ENCODE assay signal across 11 mouse cellular contexts in genomic region chr9:87135765-87136558, GRCm38 (mm10). TPM values are rescaled to one million over a fixed set of nuclear protein-coding genes. Genes with fewer than 3 reads are reported as not detected.
DNase-seq lines count a peak whose midpoint lies in the region; ATAC-seq and TF ChIP-seq lines count a peak whose summit lies in the region.
"Had no signal": no experiment of that assay in that cellular context is flagged by ENCODE, and none has a peak within 500 bp of the region (broad histone marks: within the 10 kb centered on the region; RNA-seq: fewer than 3 reads in every experiment).

No protein-coding gene starts in this region.

- H3K9ac ChIP-seq in embryonic facial prominence, embryonic 14.5 days (ENCODE audit: low read depth, low read length): no peak overlapping the region
- H3K9ac ChIP-seq in kidney, embryonic 14.5 days (ENCODE audit: low read depth, low read length): no peak overlapping the region
- no peak overlapping the region for H3K9ac ChIP-seq in limb, embryonic 14.5 days (ENCODE audit: low read depth, low read length, severe bottlenecking)
- no peak overlapping the region for H3K9ac ChIP-seq in stomach, postnatal 0 days (ENCODE audit: low read length)

- no peaks in the 10 kb centered on the region for H3K4me1 ChIP-seq in embryonic facial prominence, embryonic 14.5 days (ENCODE audit: control insufficient read depth, insufficient read depth, low read length)
- 0 out of 2 replicates have a peak, but pooled peaks cover 3% of the 10 kb centered on the region for H3K4me1 ChIP-seq in embryonic facial prominence, embryonic 10.5 days
- no peaks in the 10 kb centered on the region for H3K4me1 ChIP-seq in kidney, embryonic 14.5 days (ENCODE audit: control insufficient read depth, insufficient read depth, low read length)
- H3K4me1 ChIP-seq in limb, embryonic 14.5 days (ENCODE audit: control insufficient read depth, insufficient read depth, low read length): peaks cover 6% of the 10 kb centered on the region; the same call in 1 of the 2 replicates
- no peaks in the 10 kb centered on the region for H3K4me1 ChIP-seq in stomach, postnatal 0 days (replicated peaks; ENCODE audit: control insufficient read depth, insufficient read depth)

- peak; percentile 80 for DNase-seq in embryonic facial prominence, embryonic 14.5 days (ENCODE audit: low spot score)
- no peak for DNase-seq in embryonic facial prominence, embryonic 10.5 days (ENCODE audit: low spot score)
- DNase-seq in kidney, postnatal 14 days: peak; percentile 22
- peak; percentile 44 for DNase-seq in cerebellum, adult 11 months
- peak; percentile 72 for DNase-seq in limb, embryonic 14.5 days (ENCODE audit: low spot score)
- no peak for DNase-seq in thymus, postnatal 14 days
- no peak for DNase-seq in stomach, postnatal 0 days (ENCODE audit: low spot score)
- DNase-seq: spleen, adult 18-20 months had no signal

- no peak for TF ChIP-seq CTCF in stomach, postnatal 0 days (IDR thresholded peaks at IDR 0.05; ENCODE audit: low read depth)

- no peak overlapping the region for H3K4me3 ChIP-seq in embryonic facial prominence, embryonic 14.5 days (ENCODE audit: low read depth, low read length)
- no peak overlapping the region for H3K4me3 ChIP-seq in embryonic facial prominence, embryonic 10.5 days
- no peak overlapping the region for H3K4me3 ChIP-seq in kidney, embryonic 14.5 days (ENCODE audit: low read length)
- H3K4me3 ChIP-seq in limb, embryonic 14.5 days (replicated peaks; ENCODE audit: low read length): no peak overlapping the region
- H3K4me3 ChIP-seq in stomach, postnatal 0 days (ENCODE audit: low read depth, low read length): no peak overlapping the region

- H3K36me3 ChIP-seq in embryonic facial prominence, embryonic 14.5 days (ENCODE audit: control insufficient read depth, insufficient read depth, low read length): no peaks in the 10 kb centered on the region
- H3K36me3 ChIP-seq in embryonic facial prominence, embryonic 10.5 days (replicated peaks): no peaks in the 10 kb centered on the region
- H3K36me3 ChIP-seq in kidney, embryonic 14.5 days (ENCODE audit: control insufficient read depth, insufficient read depth, low read length): no peaks in the 10 kb centered on the region
- no peaks in the 10 kb centered on the region for H3K36me3 ChIP-seq in limb, embryonic 14.5 days (ENCODE audit: control insufficient read depth, insufficient read depth, low read length)
- H3K36me3 ChIP-seq in stomach, postnatal 0 days (ENCODE audit: control insufficient read depth, insufficient read depth, low read length): no peaks in the 10 kb centered on the region

- H3K27ac ChIP-seq in embryonic facial prominence, embryonic 14.5 days (replicated peaks; ENCODE audit: low read depth, low read length): no peak overlapping the region
- H3K27ac ChIP-seq in embryonic facial prominence, embryonic 10.5 days (replicated peaks): no peak overlapping the region
- H3K27ac ChIP-seq in kidney, embryonic 14.5 days (ENCODE audit: low read depth, low read length): no peak overlapping the region
- H3K27ac ChIP-seq in limb, embryonic 14.5 days (replicated peaks; ENCODE audit: low read depth, low read length): no peak overlapping the region
- no peak overlapping the region for H3K27ac ChIP-seq in stomach, postnatal 0 days (replicated peaks)
- H3K27ac ChIP-seq: macrophage had no signal

- ATAC-seq in embryonic facial prominence, embryonic 14.5 days (ENCODE audit: low read depth): 0 out of 2 replicates have a peak, but pooled peaks have one; percentile 22
- no peak for ATAC-seq in kidney, embryonic 14.5 days (ENCODE audit: low FRiP score, low TSS enrichment)
- ATAC-seq in limb, embryonic 14.5 days (ENCODE audit: low FRiP score, low read depth): no peak
- ATAC-seq in stomach, postnatal 0 days (ENCODE audit: low FRiP score, low TSS enrichment): no peak
- ATAC-seq: Patski had no signal

- TF ChIP-seq EP300 in stomach, postnatal 0 days (optimal IDR thresholded peaks at IDR 0.05): no peak

- 53% methylated on average over 14 of the region's 14 CpGs for WGBS in embryonic facial prominence, embryonic 14.5 days
- WGBS in embryonic facial prominence, embryonic 10.5 days: 74% methylated on average over 14 of the region's 14 CpGs
- WGBS in kidney, embryonic 14.5 days: 68% methylated on average over 14 of the region's 14 CpGs
- WGBS in limb, embryonic 14.5 days: 47% methylated on average over 14 of the region's 14 CpGs
- 60% methylated on average over 14 of the region's 14 CpGs for WGBS in stomach, postnatal 0 days

- no peaks in the 10 kb centered on the region for H3K27me3 ChIP-seq in embryonic facial prominence, embryonic 14.5 days (replicated peaks; ENCODE audit: control insufficient read depth, insufficient read depth, low read length)
- H3K27me3 ChIP-seq in embryonic facial prominence, embryonic 10.5 days (replicated peaks; ENCODE audit: low read depth, poor library complexity, severe bottlenecking): no peaks in the 10 kb centered on the region
- no peaks in the 10 kb centered on the region for H3K27me3 ChIP-seq in kidney, embryonic 14.5 days (ENCODE audit: control insufficient read depth, insufficient read depth, low read length)
- no peaks in the 10 kb centered on the region for H3K27me3 ChIP-seq in limb, embryonic 14.5 days (ENCODE audit: control insufficient read depth, insufficient read depth, low read length)
- no peaks in the 10 kb centered on the region for H3K27me3 ChIP-seq in stomach, postnatal 0 days (ENCODE audit: control insufficient read depth, insufficient read depth, low read length)

- H3K4me2 ChIP-seq in embryonic facial prominence, embryonic 14.5 days (ENCODE audit: low read depth, low read length): no peak overlapping the region
- no peak overlapping the region for H3K4me2 ChIP-seq in kidney, embryonic 14.5 days (replicated peaks; ENCODE audit: low read depth, low read length)
- H3K4me2 ChIP-seq in limb, embryonic 14.5 days (replicated peaks; ENCODE audit: low read depth, low read length, severe bottlenecking): no peak overlapping the region
- H3K4me2 ChIP-seq in stomach, postnatal 0 days (replicated peaks; ENCODE audit: low read depth): no peak overlapping the region

- TF ChIP-seq POLR2A in limb, embryonic 14.5 days (IDR thresholded peaks at IDR 0.05; ENCODE audit: borderline replicate concordance, extremely low read depth, insufficient read depth, insufficient read length): no peak

- H3K9me3 ChIP-seq in embryonic facial prominence, embryonic 14.5 days (ENCODE audit: control insufficient read depth, low read length): no peaks in the 10 kb centered on the region
- H3K9me3 ChIP-seq in embryonic facial prominence, embryonic 10.5 days: no peaks in the 10 kb centered on the region
- H3K9me3 ChIP-seq in kidney, embryonic 14.5 days (ENCODE audit: control insufficient read depth, low read length): no peaks in the 10 kb centered on the region
- no peaks in the 10 kb centered on the region for H3K9me3 ChIP-seq in limb, embryonic 14.5 days (ENCODE audit: control insufficient read depth, low read length)
- no peaks in the 10 kb centered on the region for H3K9me3 ChIP-seq in stomach, postnatal 0 days (ENCODE audit: control insufficient read depth, low read length)

RNA-seq across cellular contexts. Expression of gene Mrap2, which starts 8.1 kb away (rescaled TPM):
- 0.19 and 0.41 TPM in 2 replicates for polyA plus RNA-seq in embryonic facial prominence, embryonic 14.5 days (2014; fragmentation: Nextera tagmentation; extraction: Ambion mirVana)
- 0.13 TPM in 1 of 2 replicates, not detected in the other for polyA plus RNA-seq in embryonic facial prominence, embryonic 10.5 days (2016; fragmentation: Nextera tagmentation; extraction: Ambion mirVana)
- not detected in 2 replicates for polyA plus RNA-seq in kidney, embryonic 14.5 days (2014; fragmentation: Nextera tagmentation; extraction: Ambion mirVana)
- polyA plus RNA-seq in limb, embryonic 14.5 days (2012; rRNA removed): 0.14 and 0.23 TPM in 2 replicates
- polyA plus RNA-seq in limb, embryonic 14.5 days (2014; fragmentation: Nextera tagmentation; extraction: Ambion mirVana): 0.22 TPM in 1 of 2 replicates, not detected in the other
- polyA plus RNA-seq in stomach, postnatal 0 days (2015; fragmentation: Nextera tagmentation; extraction: Ambion mirVana): 0.18 and 0.34 TPM in 2 replicates
- polyA plus RNA-seq: macrophage, Patski had no signal

Comparison
In these comparisons a context has a peak if more than half of its experiments do, and no peak if none do; other contexts are left out.
1. DNase-seq: peak in embryonic facial prominence, embryonic 14.5 days (single experiment), kidney, postnatal 14 days (single experiment), cerebellum, adult 11 months (single experiment) and limb, embryonic 14.5 days (single experiment); none in embryonic facial prominence, embryonic 10.5 days (single experiment), thymus, postnatal 14 days (single experiment) and stomach, postnatal 0 days (single experiment).